Mouse (Mus musculus): ENCODE measurements at regions not wholly inside any gene's neighbourhood (a gene's known extent, or its start where the extent isn't known, plus 50 kb on each side); places are given as distances from the start of the nearest gene placed in this dataset.

- DNase-seq (ENCODE audit: low read depth in 1 of 2, low spot score in 2 of 2) = no peak
Observed at GRCm38 (mm10) chr1:90454263-90454662, 148.5 kb upstream of the Cops8 start.

- no peak for DNase-seq (ENCODE audit: low read depth in 1 of 2, low spot score in 2 of 2)
Observed at GRCm38 (mm10) chr1:90457396-90457795, 145.4 kb upstream of the Cops8 start.

- DNase-seq (ENCODE audit: low read depth in 1 of 2, low spot score in 2 of 2) = no peak
Observed at GRCm38 (mm10) chr1:90458176-90458575, 144.6 kb upstream of the Cops8 start.

- DNase-seq (ENCODE audit: low read depth in 1 of 2, low spot score in 2 of 2) = no peak
Observed at GRCm38 (mm10) chr1:90461699-90462098, 141.1 kb upstream of the Cops8 start.

GRCm38 (mm10) chr1:90463302-90463701 lies 139.5 kb upstream of the Cops8 start:
- no peak for DNase-seq (ENCODE audit: low read depth in 1 of 2, low spot score in 2 of 2)

- DNase-seq (ENCODE audit: low read depth in 1 of 2, low spot score in 2 of 2) = no peak
Observed at GRCm38 (mm10) chr1:90467646-90468045, 135.1 kb upstream of the Cops8 start.

GRCm38 (mm10) chr1:90470996-90471395 lies 131.8 kb upstream of the Cops8 start:
- DNase-seq (ENCODE audit: low read depth in 1 of 2, low spot score in 2 of 2) = no peak

GRCm38 (mm10) chr1:90471806-90472205 lies 131.0 kb upstream of the Cops8 start:
- no peak for DNase-seq (ENCODE audit: low read depth in 1 of 2, low spot score in 2 of 2)

GRCm38 (mm10) chr1:90475060-90475813 lies 127.5 kb upstream of the Cops8 start:
- no peak for DNase-seq (ENCODE audit: low read depth in 1 of 2, low spot score in 2 of 2)

- DNase-seq (ENCODE audit: low read depth in 1 of 2, low spot score in 2 of 2) = no peak
Observed at GRCm38 (mm10) chr1:90476556-90477243, 126.1 kb upstream of the Cops8 start.

GRCm38 (mm10) chr1:90478839-90479238 lies 123.9 kb upstream of the Cops8 start:
- DNase-seq (ENCODE audit: low read depth in 1 of 2, low spot score in 2 of 2) = no peak

- DNase-seq (ENCODE audit: low read depth in 1 of 2, low spot score in 2 of 2) = no peak
Observed at GRCm38 (mm10) chr1:90481247-90481646, 121.5 kb upstream of the Cops8 start.

- no peak for DNase-seq (ENCODE audit: low read depth in 1 of 2, low spot score in 2 of 2)
Observed at GRCm38 (mm10) chr1:90481708-90482107, 121.1 kb upstream of the Cops8 start.

GRCm38 (mm10) chr1:90486349-90486839 lies 116.4 kb upstream of the Cops8 start:
- no peak for DNase-seq (ENCODE audit: low read depth in 1 of 2, low spot score in 2 of 2)

GRCm38 (mm10) chr1:90487886-90488285 lies 114.9 kb upstream of the Cops8 start:
- no peak for DNase-seq (ENCODE audit: low read depth in 1 of 2, low spot score in 2 of 2)

GRCm38 (mm10) chr1:90488991-90489390 lies 113.8 kb upstream of the Cops8 start:
- DNase-seq (ENCODE audit: low read depth in 1 of 2, low spot score in 2 of 2) = no peak

- DNase-seq (ENCODE audit: low read depth in 1 of 2, low spot score in 2 of 2) = no peak
Observed at GRCm38 (mm10) chr1:90490335-90490734, 112.4 kb upstream of the Cops8 start.

- DNase-seq (ENCODE audit: low read depth in 1 of 2, low spot score in 2 of 2) = no peak
Observed at GRCm38 (mm10) chr1:90493481-90493880, 109.3 kb upstream of the Cops8 start.

- no peak for DNase-seq (ENCODE audit: low read depth in 1 of 2, low spot score in 2 of 2)
Observed at GRCm38 (mm10) chr1:90495174-90495573, 107.6 kb upstream of the Cops8 start.

- DNase-seq (ENCODE audit: low read depth in 1 of 2, low spot score in 2 of 2) = no peak
Observed at GRCm38 (mm10) chr1:90497568-90497967, 105.2 kb upstream of the Cops8 start.

GRCm38 (mm10) chr1:90501373-90501772 lies 101.4 kb upstream of the Cops8 start:
- DNase-seq (ENCODE audit: low read depth in 1 of 2, low spot score in 2 of 2) = no peak

- DNase-seq (ENCODE audit: low read depth in 1 of 2, low spot score in 2 of 2) = no peak
Observed at GRCm38 (mm10) chr1:90502371-90502770, 100.4 kb upstream of the Cops8 start.

Data from monocyte, adult 2 months (primary cell).